Mouse (Mus musculus): ENCODE data around the gene Gtf2i.

- no peak for TF ChIP-seq POLR2A (IDR thresholded peaks at IDR 0.05; ENCODE audit: borderline replicate concordance, extremely low read depth, insufficient read depth, insufficient read length, poor library complexity, severe bottlenecking)
- no peak for TF ChIP-seq CTCF (IDR thresholded peaks at IDR 0.05; ENCODE audit: borderline replicate concordance, extremely low read depth, insufficient read depth, insufficient read length)
Measured at GRCm38 (mm10) chr5:134271421-134271820, 43.1 kb downstream of the Gtf2i start.

Data from brain, embryonic 14.5 days (tissue).